Mouse (Mus musculus): ENCODE measurements around the gene Nsmce1.
"Not testable (repeated sequence)": the region's sequence is repeated elsewhere in the genome, so short reads cannot be mapped to it uniquely, and the experiment has no call there.

Gene Nsmce1

GRCm38 (mm10) chr7:125434666-125435290, 56.6 kb downstream of the Nsmce1 start:
- no peak for DNase-seq (ENCODE audit: low spot score)

- DNase-seq (ENCODE audit: low spot score) = no peak
Measured at GRCm38 (mm10) chr7:125433874-125434273, 57.5 kb downstream of the Nsmce1 start.

GRCm38 (mm10) chr7:125430170-125430842, 61.1 kb downstream of the Nsmce1 start:
- no peak for DNase-seq (ENCODE audit: low spot score)

GRCm38 (mm10) chr7:125428816-125429500, 62.4 kb downstream of the Nsmce1 start:
- DNase-seq (ENCODE audit: low spot score) = not testable (repeated sequence)

- no peak for DNase-seq (ENCODE audit: low spot score)
Measured at GRCm38 (mm10) chr7:125428381-125428780, 63.0 kb downstream of the Nsmce1 start.

- DNase-seq (ENCODE audit: low spot score) = peak; percentile 36
Measured at GRCm38 (mm10) chr7:125427492-125428090, 63.8 kb downstream of the Nsmce1 start.

GRCm38 (mm10) chr7:125423056-125423455, 68.3 kb downstream of the Nsmce1 start:
- no peak for DNase-seq (ENCODE audit: low spot score)

GRCm38 (mm10) chr7:125421911-125422310, 69.5 kb downstream of the Nsmce1 start:
- no peak for DNase-seq (ENCODE audit: low spot score)

- peak; percentile 41 for DNase-seq (ENCODE audit: low spot score)
Measured at GRCm38 (mm10) chr7:125420190-125420589, 71.2 kb downstream of the Nsmce1 start.

- no peak for DNase-seq (ENCODE audit: low spot score)
Measured at GRCm38 (mm10) chr7:125418413-125418812, 73.0 kb downstream of the Nsmce1 start.

Data from lung, postnatal 25 days (tissue).